Mouse (Mus musculus) G1E (cell line): ENCODE measurements at regions not wholly inside any gene's neighbourhood (a gene's known extent, or its start where the extent isn't known, plus 50 kb on each side); places are given as distances from the start of the nearest gene placed in this dataset.
A peak's percentile ranks its signal among the peaks of the same experiment; 100 is the strongest.

Source experiments
- ATAC-seq: 2 replicates; pipeline ENCODE4 v1.8.0; 2016; ENCODE audit warnings: mild to moderate bottlenecking; ENCODE audit not compliant: insufficient number of reproducible peaks, poor library complexity, low FRiP score, severe bottlenecking; ENCODE audit errors: extremely low read depth
- DNase-seq: peaks from one replicate; pipeline ENCODE4 v3.0.0; 2012; ENCODE audit warnings: low spot score
- H3K27me3 ChIP-seq: 2 replicates; pipeline ENCODE4 v1.6.1; 2012; ENCODE audit warnings: mild to moderate bottlenecking, low read length, inconsistent platforms; ENCODE audit not compliant: insufficient read depth
- H3K36me3 ChIP-seq: replicated peaks from 2 replicates; pipeline ENCODE3; 2012; ENCODE audit warnings: mild to moderate bottlenecking, inconsistent platforms
- H3K4me1 ChIP-seq: 2 replicates; pipeline ENCODE4 v1.6.1; 2012; ENCODE audit warnings: low read depth, low read length, inconsistent platforms, mixed read lengths; ENCODE audit not compliant: insufficient read depth
- H3K4me3 ChIP-seq: 2 replicates; pipeline ENCODE4 v1.5.1; 2012; ENCODE audit warnings: low read depth, mild to moderate bottlenecking, inconsistent platforms, low read length, moderate library complexity, mixed read lengths
- H3K9me3 ChIP-seq: replicated peaks from 2 replicates; pipeline ENCODE4 v1.6.1; 2012; ENCODE audit warnings: inconsistent platforms
- CTCF ChIP-seq: IDR thresholded peaks from 2 replicates; pipeline ENCODE4 v1.5.1; 2012; ENCODE audit warnings: low read depth, low read length, inconsistent platforms, mixed read lengths
- GATA1 ChIP-seq: IDR thresholded peaks from 2 replicates; pipeline ENCODE4 v1.6.1; 2012; ENCODE audit warnings: borderline replicate concordance, low read length, inconsistent platforms, mixed read lengths
- GATA2 ChIP-seq: IDR thresholded peaks from 2 replicates; pipeline ENCODE4 v1.6.1; 2012; ENCODE audit warnings: low read depth, low read length, inconsistent platforms, borderline replicate concordance
- POLR2AphosphoS5 ChIP-seq: IDR thresholded peaks from 2 replicates; pipeline ENCODE4 v1.6.1; 2012; ENCODE audit warnings: low read depth, low read length, inconsistent platforms; ENCODE audit not compliant: insufficient replicate concordance
- TAL1 ChIP-seq: conservative IDR thresholded peaks from 2 replicates; pipeline ENCODE4 v1.6.1; 2012; ENCODE audit warnings: low read depth, low read length, inconsistent platforms, mixed read lengths

- H3K36me3 ChIP-seq: no peaks in the 10 kb centered on the region
- no peak overlapping the region for H3K4me3 ChIP-seq
- no peaks in the 10 kb centered on the region for H3K27me3 ChIP-seq
- ATAC-seq (no peak), DNase-seq (no peak)
- TF ChIP-seq POLR2AphosphoS5 (no peak), CTCF (no peak), TAL1 (no peak), GATA2 (no peak), GATA1 (no peak)
- H3K9me3 ChIP-seq: no peaks in the 10 kb centered on the region
- H3K4me1 ChIP-seq: no peaks in the 10 kb centered on the region
Measured at GRCm38 (mm10) chr14:36691018-36691417, 277.6 kb downstream of the Ccser2 start.

DNA sequence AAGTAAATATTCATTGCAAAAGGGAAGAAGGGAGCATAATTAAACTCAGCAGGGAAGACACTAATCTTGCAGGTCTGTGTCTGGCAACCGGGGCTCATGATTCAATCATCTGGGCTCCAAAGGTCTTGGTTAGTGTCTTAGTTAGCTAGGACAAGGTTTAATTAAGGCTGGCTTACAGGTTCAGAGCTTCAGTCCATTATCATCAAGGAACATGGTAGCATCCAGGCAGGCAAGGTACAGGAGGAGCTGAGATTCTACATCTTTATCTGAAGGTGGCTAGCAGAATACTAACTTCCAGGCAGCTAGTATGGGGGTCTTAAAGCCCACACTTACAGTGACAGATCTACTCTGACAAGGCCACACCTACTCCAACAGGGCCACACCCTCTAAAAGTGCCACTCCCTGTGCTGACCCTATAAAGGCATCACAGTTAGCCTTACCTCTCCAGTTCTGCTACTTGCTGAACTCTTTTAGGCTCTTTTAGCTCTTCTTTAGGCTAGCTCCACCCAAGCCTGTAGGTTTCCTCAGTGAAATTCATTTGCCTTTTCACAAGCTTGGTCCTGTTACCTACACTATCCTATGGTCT is 309.8 kb downstream of the Ccser2 start:
- Histone ChIP-seq H3K9me3 (no peaks in the 10 kb centered on the region), H3K36me3 (no peaks in the 10 kb centered on the region), H3K4me3 (no peak overlapping the region), H3K4me1 (peaks cover 12% of the 10 kb centered on the region), H3K27me3 (no peaks in the 10 kb centered on the region)
- TF ChIP-seq TAL1: no peak
- no peak for TF ChIP-seq CTCF
- TF ChIP-seq GATA2: no peak
- no peak for TF ChIP-seq POLR2AphosphoS5
- no peak for TF ChIP-seq GATA1
- no peak for ATAC-seq
- no peak for DNase-seq

DNA sequence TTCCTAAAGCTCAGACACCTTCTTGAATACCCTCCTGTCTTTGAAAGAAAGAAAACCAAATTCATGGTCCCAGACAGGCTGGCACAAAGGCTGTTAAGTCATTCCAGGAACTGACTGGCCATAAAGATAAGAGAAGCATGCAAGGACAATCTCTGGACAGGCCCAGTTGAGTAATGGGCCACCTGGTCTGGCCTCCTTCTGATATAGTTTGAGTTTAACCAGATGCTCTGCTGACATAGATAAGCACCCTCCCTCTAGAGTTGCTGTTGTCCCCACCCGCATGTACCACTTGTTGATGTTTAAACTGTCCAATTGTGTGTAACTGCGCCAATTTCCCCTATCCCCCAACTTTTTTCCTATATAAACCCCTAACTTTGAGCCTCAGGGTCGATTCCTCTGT is 310.4 kb downstream of the Ccser2 start:
- peaks cover 12% of the 10 kb centered on the region for H3K4me1 ChIP-seq
- H3K36me3 ChIP-seq: no peaks in the 10 kb centered on the region
- no peaks in the 10 kb centered on the region for H3K27me3 ChIP-seq
- TF ChIP-seq CTCF (no peak), TAL1 (peak; percentile 83)
- peak; percentile 73 for ATAC-seq
- H3K9me3 ChIP-seq: no peaks in the 10 kb centered on the region
- no peak overlapping the region for H3K4me3 ChIP-seq
- DNase-seq: no peak

DNA sequence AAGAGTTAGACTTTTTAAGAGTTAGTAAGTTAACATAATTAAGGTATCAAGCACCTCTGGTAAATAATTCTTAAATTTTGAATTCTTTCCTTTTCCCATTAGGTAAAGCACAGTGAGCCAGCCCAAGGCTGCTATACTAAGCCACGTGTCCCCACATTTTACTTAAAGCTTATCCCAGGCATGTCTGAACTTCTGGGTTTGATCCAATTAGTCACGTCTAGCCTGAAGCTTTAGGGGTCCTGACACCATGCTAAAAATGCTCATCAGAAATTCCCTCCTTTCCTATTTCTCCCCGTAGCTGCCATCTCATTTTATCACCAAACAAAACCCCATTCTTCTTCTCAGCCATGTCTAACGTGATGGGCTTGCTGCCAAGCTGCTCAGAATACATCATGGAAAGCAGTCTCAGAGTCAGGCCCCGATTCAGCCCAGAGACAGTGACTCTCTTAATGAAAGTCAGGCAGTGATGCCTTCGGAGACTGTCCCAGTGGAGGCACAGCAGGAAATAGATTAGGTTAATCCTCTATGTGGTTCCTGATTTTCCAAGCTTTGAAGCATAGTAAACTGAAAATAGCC is 315.5 kb downstream of the Ccser2 start:
- H3K27me3 ChIP-seq: no peaks in the 10 kb centered on the region
- TF ChIP-seq TAL1: no peak
- no peak for TF ChIP-seq GATA2
- no peak for TF ChIP-seq POLR2AphosphoS5
- TF ChIP-seq CTCF: no peak
- no peak for TF ChIP-seq GATA1
- no peak overlapping the region for H3K4me3 ChIP-seq
- peaks cover 3% of the 10 kb centered on the region; the same call in 1 of the 2 replicates for H3K4me1 ChIP-seq
- no peaks in the 10 kb centered on the region for H3K36me3 ChIP-seq
- ATAC-seq: no peak
- H3K9me3 ChIP-seq: no peaks in the 10 kb centered on the region
- no peak for DNase-seq

DNA sequence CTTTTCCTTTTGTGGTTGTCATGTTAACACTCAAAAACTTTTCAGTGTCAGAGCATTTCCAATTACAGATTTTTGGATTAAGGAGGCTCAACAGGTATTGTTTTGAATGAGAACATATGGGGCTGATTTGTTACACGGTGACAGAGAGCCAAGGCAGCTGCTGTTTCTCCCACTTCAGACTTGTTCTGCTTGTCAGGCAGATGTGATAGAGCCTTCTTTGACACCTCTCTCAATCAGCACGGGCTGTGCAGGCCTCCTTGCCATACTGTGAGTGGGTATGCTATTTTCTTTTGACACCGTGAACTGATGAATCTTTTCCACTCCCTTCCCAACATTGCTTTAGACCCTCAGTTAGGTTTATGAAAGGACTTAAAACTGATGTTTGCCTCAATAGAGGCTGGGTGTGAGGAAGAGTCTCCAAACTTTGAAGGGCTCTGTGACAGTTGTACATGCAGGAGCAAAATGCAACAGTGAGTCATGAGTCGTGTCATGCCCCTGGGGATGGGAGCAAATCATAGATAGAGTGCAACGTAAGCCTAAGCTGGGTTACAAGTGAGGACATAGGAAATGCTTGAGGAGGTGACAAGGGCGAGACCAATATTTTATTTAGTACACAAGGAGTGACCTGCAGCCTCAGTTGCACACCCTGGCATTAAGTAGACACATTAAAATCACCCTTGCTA is 317.4 kb downstream of the Ccser2 start:
- DNase-seq (no peak), ATAC-seq (no peak)
- H3K4me3 ChIP-seq: no peak overlapping the region
- no peaks in the 10 kb centered on the region for H3K9me3 ChIP-seq
- H3K27me3 ChIP-seq: no peaks in the 10 kb centered on the region
- peaks cover 3% of the 10 kb centered on the region; the same call in 1 of the 2 replicates for H3K4me1 ChIP-seq
- H3K36me3 ChIP-seq: no peaks in the 10 kb centered on the region
- TF ChIP-seq TAL1: no peak
- no peak for TF ChIP-seq GATA2
- TF ChIP-seq POLR2AphosphoS5: no peak
- no peak for TF ChIP-seq CTCF
- no peak for TF ChIP-seq GATA1

GRCm38 (mm10) chr14:36646649-36647048 is 321.9 kb downstream of the Ccser2 start:
- TF ChIP-seq GATA2 (no peak), CTCF (no peak), GATA1 (no peak), TAL1 (no peak), POLR2AphosphoS5 (no peak)
- ATAC-seq: no peak

DNA sequence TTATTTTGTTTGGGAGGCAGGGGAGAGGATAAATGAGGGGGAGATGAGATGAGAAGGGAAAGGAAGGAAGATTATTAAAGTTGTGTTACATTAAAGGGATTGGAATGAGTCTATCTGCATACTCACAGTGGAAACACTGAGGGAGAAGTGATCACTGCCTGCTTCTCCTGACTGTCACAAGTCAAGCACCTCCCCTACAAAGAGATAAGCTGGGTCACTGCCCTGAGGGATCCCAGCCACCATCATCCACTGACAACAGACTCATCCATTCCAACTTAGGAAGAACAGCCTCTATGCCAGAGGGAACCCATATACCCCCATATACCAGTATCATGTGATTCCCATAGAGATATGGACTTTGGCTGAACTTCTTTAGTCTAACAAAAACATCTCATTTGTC is 322.3 kb downstream of the Ccser2 start:
- ATAC-seq (no peak), DNase-seq (no peak)
- no peak for TF ChIP-seq GATA1
- no peak for TF ChIP-seq POLR2AphosphoS5
- no peak for TF ChIP-seq GATA2
- TF ChIP-seq TAL1: no peak
- no peak for TF ChIP-seq CTCF
- H3K36me3 ChIP-seq: no peaks in the 10 kb centered on the region
- peaks cover 3% of the 10 kb centered on the region; the same call in 1 of the 2 replicates for H3K4me1 ChIP-seq
- no peaks in the 10 kb centered on the region for H3K9me3 ChIP-seq
- H3K27me3 ChIP-seq: no peaks in the 10 kb centered on the region
- no peak overlapping the region for H3K4me3 ChIP-seq

More at GRCm38 (mm10) chr14:36646649-36647048, 321.9 kb downstream of the Ccser2 start:
- no peaks in the 10 kb centered on the region for H3K27me3 ChIP-seq
- no peak for DNase-seq
- H3K9me3 ChIP-seq: no peaks in the 10 kb centered on the region
- no peaks in the 10 kb centered on the region for H3K36me3 ChIP-seq
- H3K4me1 ChIP-seq: peaks cover 3% of the 10 kb centered on the region; the same call in 1 of the 2 replicates
- H3K4me3 ChIP-seq: no peak overlapping the region
